Mouse (Mus musculus) left cerebral cortex, adult 2 months (tissue): Measurements from ENCODE around the gene Ctsk. TPM values are rescaled to one million over a fixed set of nuclear protein-coding genes. Genes with fewer than 3 reads are reported as not detected.
"Not testable (repeated sequence)": the region's sequence is repeated elsewhere in the genome, so short reads cannot be mapped to it uniquely, and the experiment has no call there.

Experiments
- DNase-seq, 2 experiments: peaks; one replicate each; pipeline ENCODE4 v3.0.0; 2021 to 2022; ENCODE audit warnings: low spot score in 2 of 2, mixed read lengths in 1 of 2; ENCODE audit errors: extremely low spot score in 1 of 2
- H3K27ac ChIP-seq: fragments of 200-600 bp; 2 replicates; pipeline ENCODE4 v1.8.1; 2022
- H3K4me3 ChIP-seq: fragments of 200-600 bp; 2 replicates; pipeline ENCODE4 v1.8.1; 2022
- CTCF ChIP-seq: fragments of 200-600 bp; IDR thresholded peaks from 2 replicates; pipeline ENCODE4 v1.8.1; 2022; ENCODE audit warnings: antibody characterized with exemption, mild to moderate bottlenecking, moderate library complexity
- intact Hi-C: fragments of 180-260 bp; cut with DNase I; formaldehyde crosslinking; loops from one replicate; pipeline ENCODE4 v1.15.1; 2025
- total RNA-seq, 2 experiments: library from RNA; stranded (reverse); gene quantifications; 2 replicates each; pipeline ENCODE4 v1.2.3; 2021

Ctsk gene
- total RNA-seq, 2 experiments from 2014 or later: 4.3 to 5.5 TPM

GRCm38 (mm10) chr3:95526622-95527211, 27.7 kb downstream of the Ctsk start, which contains the start of gene Ctss:
Ctss (plus strand) TSS chr3:95526786.
- TF ChIP-seq CTCF: no peak
- no peak for DNase-seq
- no peak within 1 kb of the TSS for H3K4me3 ChIP-seq
- no peak within 1 kb of the TSS for H3K27ac ChIP-seq
- intact Hi-C loops: no loop called here

DNA sequence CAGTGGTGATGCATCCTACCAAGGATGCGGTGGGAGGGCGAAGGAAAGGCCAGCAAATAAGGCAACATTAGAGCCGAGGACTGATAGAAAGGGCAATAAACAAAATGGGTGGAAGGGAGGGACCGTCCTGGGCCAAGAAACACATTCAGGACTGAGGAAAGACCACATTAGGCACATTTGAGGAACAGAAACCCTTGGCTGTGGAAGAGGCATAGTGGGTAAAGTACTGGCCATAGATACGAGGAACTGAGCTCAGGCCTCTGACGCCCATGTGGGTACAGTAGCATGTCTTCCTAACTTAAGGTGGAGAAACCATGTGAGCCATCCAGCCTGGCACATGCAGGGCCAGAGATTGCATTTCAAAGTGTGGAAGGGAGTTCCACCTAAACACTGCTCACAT, 30.8 kb downstream of the Ctsk start:
- DNase-seq: no peak
- TF ChIP-seq CTCF: no peak
- no peak overlapping the region for H3K27ac ChIP-seq
- intact Hi-C loops: no loop called here
- H3K4me3 ChIP-seq: no peak overlapping the region

DNA sequence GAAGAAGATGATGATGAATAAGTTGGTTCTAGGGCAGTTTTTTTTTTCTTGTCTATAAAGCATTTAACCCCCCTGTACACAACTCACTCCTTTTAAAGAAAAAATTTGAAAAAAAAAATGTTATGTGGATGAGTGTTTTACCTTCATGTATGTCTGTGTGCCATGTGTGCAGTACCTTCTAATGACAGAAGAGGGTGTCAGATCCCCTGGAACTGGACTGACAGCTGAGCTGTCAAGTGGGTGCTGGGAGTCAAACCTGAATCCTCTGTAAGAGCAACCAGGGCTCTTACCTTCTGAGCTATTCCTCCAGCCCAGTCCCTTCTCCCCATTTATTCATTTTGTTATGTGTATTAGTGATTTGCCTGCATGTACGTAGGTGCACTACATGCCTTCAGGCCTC, 32.0 kb downstream of the Ctsk start:
- no peak for DNase-seq
- no peak for TF ChIP-seq CTCF
- Histone ChIP-seq H3K4me3 (no peak overlapping the region), H3K27ac (no peak overlapping the region)
- intact Hi-C loops: no loop called here

DNA sequence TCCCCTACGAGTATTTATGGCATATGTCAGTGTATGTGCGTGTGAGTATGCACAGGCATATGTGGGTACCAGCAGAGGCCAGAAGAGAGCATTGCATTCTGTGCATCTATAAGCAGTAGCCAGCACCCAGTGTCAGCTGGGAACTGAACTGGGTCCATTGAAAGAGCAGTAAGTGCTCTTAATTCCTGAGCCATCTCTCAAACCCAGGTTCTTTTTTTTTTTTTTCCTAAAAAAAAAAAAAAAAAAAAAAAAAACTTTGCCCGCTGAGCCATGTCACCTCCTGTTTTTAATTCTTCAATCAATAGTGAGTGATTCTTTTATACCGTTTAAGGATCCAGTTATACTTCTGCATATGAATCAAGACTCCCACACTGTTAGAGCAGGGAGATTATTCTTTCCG, 34.3 kb downstream of the Ctsk start:
- Histone ChIP-seq H3K27ac (no peak overlapping the region), H3K4me3 (no peak overlapping the region)
- intact Hi-C loops: no loop called here
- DNase-seq: no peak
- no peak for TF ChIP-seq CTCF

DNA sequence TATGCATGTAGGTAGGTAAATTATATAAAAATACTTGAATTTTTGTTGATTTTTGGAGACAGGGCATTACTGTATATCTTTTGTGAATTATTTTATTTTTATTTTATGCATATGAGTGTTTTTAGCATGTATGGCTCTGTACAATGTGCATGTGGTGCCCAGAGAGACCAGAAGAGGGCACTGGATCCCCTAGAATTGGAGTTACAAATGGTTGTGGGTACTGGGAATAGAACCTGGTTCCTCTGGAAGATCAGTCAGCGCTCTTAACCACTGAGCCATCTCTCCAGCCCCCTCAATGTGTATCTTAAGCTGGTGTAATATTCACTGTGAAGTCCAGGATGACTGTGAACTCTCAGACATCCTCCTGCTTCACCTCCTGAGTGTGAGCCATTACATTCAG, 35.9 kb downstream of the Ctsk start:
- DNase-seq: no peak
- Histone ChIP-seq H3K4me3 (no peak overlapping the region), H3K27ac (no peak overlapping the region)
- intact Hi-C loops: no loop called here
- TF ChIP-seq CTCF: no peak

DNA sequence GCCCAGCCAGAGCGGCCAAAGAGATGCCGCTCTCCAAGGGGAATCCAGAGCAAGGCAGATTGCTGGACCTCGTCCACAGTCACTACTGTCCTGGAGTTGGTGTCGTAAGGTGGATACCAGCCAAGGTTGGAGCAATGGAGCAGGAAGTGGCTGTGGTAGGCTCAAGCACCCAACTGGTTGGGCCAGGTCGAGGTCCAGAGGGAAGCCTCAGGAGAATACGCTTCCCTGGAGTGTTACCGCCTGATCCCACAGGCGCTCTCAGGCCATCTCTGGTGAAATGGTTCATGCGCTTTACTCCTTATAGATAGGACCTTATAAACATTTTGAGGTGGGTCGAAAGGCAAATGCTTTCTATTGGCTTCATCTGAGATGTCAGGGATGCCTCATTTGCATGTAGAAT, 39.9 kb downstream of the Ctsk start:
- Histone ChIP-seq H3K4me3 (no peak overlapping the region), H3K27ac (no peak overlapping the region)
- intact Hi-C loops: no loop called here
- no peak for DNase-seq
- no peak for TF ChIP-seq CTCF

- intact Hi-C loops: loop anchor here (10.0 kb wide), 1 partner anchor 125 kb away; no protein-coding TSS in a partner anchor
- no peak for DNase-seq
- Histone ChIP-seq H3K4me3 (no peak overlapping the region), H3K27ac (no peak overlapping the region)
- no peak for TF ChIP-seq CTCF
Measured at GRCm38 (mm10) chr3:95539837-95540236, 40.8 kb downstream of the Ctsk start.

DNA sequence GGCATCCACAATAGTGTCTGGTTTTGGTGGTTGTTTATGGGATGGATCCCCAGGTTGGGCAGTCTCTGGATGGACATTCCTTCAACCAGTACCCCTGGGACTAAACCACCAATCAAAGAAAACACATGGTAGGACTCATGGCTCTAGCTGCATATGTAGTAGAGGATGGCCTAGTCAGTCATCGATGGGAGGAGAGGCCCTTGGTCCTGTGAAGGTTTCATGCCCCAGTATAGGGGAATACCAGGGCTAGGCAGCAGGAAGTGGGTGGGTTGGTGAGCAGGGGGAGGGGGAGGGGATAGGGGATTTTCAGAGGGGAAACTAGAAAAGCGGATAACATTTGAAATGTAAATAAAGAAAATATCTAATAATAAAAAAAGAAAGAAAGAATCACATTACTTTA, 42.1 kb downstream of the Ctsk start:
- DNase-seq, H3K4me3 ChIP-seq, H3K27ac ChIP-seq: not testable (repeated sequence)
- intact Hi-C loops: loop anchor here (10.0 kb wide), 1 partner anchor 126 kb away; no protein-coding TSS in a partner anchor

GRCm38 (mm10) chr3:95542171-95542570, 43.1 kb downstream of the Ctsk start:
- DNase-seq: no peak
- Histone ChIP-seq H3K4me3 (no peak overlapping the region), H3K27ac (no peak overlapping the region)
- TF ChIP-seq CTCF: no peak
- intact Hi-C loops: loop anchor here (10.0 kb wide), 1 partner anchor 127 kb away; no protein-coding TSS in a partner anchor

GRCm38 (mm10) chr3:95542981-95543380, 43.9 kb downstream of the Ctsk start:
- TF ChIP-seq CTCF: no peak
- Histone ChIP-seq H3K4me3 (no peak overlapping the region), H3K27ac (no peak overlapping the region)
- intact Hi-C loops: loop anchor here (10.0 kb wide), 1 partner anchor 128 kb away; no protein-coding TSS in a partner anchor
- DNase-seq: no peak

DNA sequence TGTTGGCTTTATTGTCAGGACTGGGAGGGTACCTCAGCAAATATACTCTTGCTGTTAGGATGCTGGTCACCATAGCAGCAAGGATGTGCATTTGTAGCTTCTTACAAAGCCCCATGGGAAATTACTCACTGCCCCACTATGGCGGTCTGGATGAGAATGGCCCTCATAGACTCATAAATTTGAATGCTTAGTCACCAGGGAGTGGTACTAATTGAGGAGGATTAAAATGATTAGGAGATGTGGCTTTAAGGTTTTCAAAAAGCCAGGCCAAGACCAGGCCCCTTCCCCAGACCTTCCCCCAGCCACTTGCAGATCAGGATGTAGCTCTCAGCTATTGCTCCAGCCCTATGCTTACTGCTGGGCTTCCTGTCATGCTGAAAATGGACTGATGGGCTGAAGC, 51.1 kb downstream of the Ctsk start:
- intact Hi-C loops: no loop called here
- no peak for DNase-seq
- TF ChIP-seq CTCF: no peak
- Histone ChIP-seq H3K27ac (no peak overlapping the region), H3K4me3 (no peak overlapping the region)

DNA sequence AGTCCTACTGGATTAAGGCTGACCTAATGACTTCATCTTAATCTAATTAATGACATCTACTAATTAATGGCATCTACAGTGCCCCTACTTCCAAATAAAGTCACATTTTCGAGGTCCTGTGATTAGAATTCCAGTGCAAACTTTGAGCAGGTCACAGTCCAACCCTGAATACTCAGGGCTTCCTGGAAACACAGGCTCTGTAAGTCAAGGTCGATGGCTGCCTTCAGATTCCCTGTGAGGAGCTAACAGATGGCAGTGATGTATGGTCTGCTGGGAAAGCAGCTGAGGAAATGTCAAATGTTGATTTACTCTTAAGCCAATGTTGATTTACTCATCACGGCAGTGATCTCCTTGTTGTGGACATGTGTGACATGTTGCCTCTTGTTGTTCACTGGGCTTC, 54.9 kb downstream of the Ctsk start:
- no peak for DNase-seq
- no peak for TF ChIP-seq CTCF
- intact Hi-C loops: no loop called here
- Histone ChIP-seq H3K27ac (no peak overlapping the region), H3K4me3 (no peak overlapping the region)

Other genes with a start within 250 kb of the Ctsk start
- under 1 TPM; 0.61 to 0.87 TPM for gene Bnipl, start 248.1 kb upstream of the Ctsk start, total RNA-seq
- 10 to 100 TPM; 19.9 to 21.5 TPM for gene Mindy1, start 217.9 kb upstream of the Ctsk start, total RNA-seq
- gene Prune1, start 217.2 kb upstream of the Ctsk start, total RNA-seq: 10 to 100 TPM; 22.1 to 23.5 TPM
- gene Anxa9, start 192.1 kb upstream of the Ctsk start, total RNA-seq: under 1 TPM; 0.61 to 1.00 TPM
- gene Cers2, start 184.5 kb upstream of the Ctsk start, total RNA-seq: 10 to 100 TPM; 37.4 to 42.2 TPM
- 10 to 100 TPM; 35.7 to 37.2 TPM for gene Setdb1, start 142.1 kb upstream of the Ctsk start, total RNA-seq
- gene 4930558C23Rik, start 96.4 kb upstream of the Ctsk start, total RNA-seq: not detected
- gene Arnt, start 64.9 kb upstream of the Ctsk start, total RNA-seq: 10 to 100 TPM; 39.1 to 43.3 TPM
- 10 to 100 TPM; 55.2 to 56.9 TPM for gene Ctss, start 27.5 kb downstream of the Ctsk start, total RNA-seq
- gene Hormad1, start 60.4 kb downstream of the Ctsk start, total RNA-seq: not detected
- 10 to 100 TPM; 17.2 to 19.9 TPM for gene Golph3l, start 89.7 kb downstream of the Ctsk start, total RNA-seq
- 100 to 1,000 TPM; 349 to 358 TPM for gene Ensa, start 125.7 kb downstream of the Ctsk start, total RNA-seq
- gene Mcl1, start 159.5 kb downstream of the Ctsk start, total RNA-seq: 10 to 100 TPM; 52.7 to 60.9 TPM
- 1 to 10 TPM; 6.8 to 7.7 TPM for gene Adamtsl4, start 188.7 kb downstream of the Ctsk start, total RNA-seq
- 10 to 100 TPM in 1 of 2 experiments, 1 to 10 TPM in 1; 9.2 to 11.3 TPM for gene Ecm1, start 240.3 kb downstream of the Ctsk start, total RNA-seq